10 mouse cellular contexts compared by ENCODE assay signal in genomic region chr16:43575066-43575465, GRCm38 (mm10).
DNase-seq lines count a peak whose midpoint lies in the region; ATAC-seq and TF ChIP-seq lines count a peak whose summit lies in the region.
"Had no signal": no experiment of that assay in that cellular context is flagged by ENCODE, and none has a peak within 500 bp of the region (broad histone marks: within the 10 kb centered on the region; RNA-seq: fewer than 3 reads in every experiment).

No protein-coding gene starts in this region.

- WGBS in forebrain, postnatal 0 days, result 37% methylated on average over 4 of the region's 4 CpGs
- WGBS in midbrain, embryonic 16.5 days, result 22% methylated on average over 4 of the region's 4 CpGs
- 50% methylated on average over 4 of the region's 4 CpGs for WGBS in liver, embryonic 11.5 days

- H3K27me3 ChIP-seq in forebrain, postnatal 0 days (ENCODE audit: insufficient read depth, low read length), result no peaks in the 10 kb centered on the region
- no peaks in the 10 kb centered on the region for H3K27me3 ChIP-seq in midbrain, embryonic 16.5 days (ENCODE audit: control insufficient read depth, insufficient read depth, low read depth, low read length)
- H3K27me3 ChIP-seq in liver, embryonic 11.5 days (replicated peaks; ENCODE audit: control insufficient read depth, insufficient read depth, low read length), result no peaks in the 10 kb centered on the region

- H3K4me1 ChIP-seq in forebrain, postnatal 0 days (ENCODE audit: insufficient read depth), result peaks cover 23% of the 10 kb centered on the region
- H3K4me1 ChIP-seq in midbrain, embryonic 16.5 days (ENCODE audit: control insufficient read depth, insufficient read depth, low read length), result peaks cover 23% of the 10 kb centered on the region
- H3K4me1 ChIP-seq in liver, embryonic 11.5 days (replicated peaks; ENCODE audit: control insufficient read depth, insufficient read depth, low read length), result peaks cover 8% of the 10 kb centered on the region; the same call in 1 of the 2 replicates

- TF ChIP-seq CTCF in forebrain, postnatal 0 days (IDR thresholded peaks at IDR 0.05; ENCODE audit: low read depth), result no peak

- no peak overlapping the region for H3K4me2 ChIP-seq in forebrain, postnatal 0 days (ENCODE audit: low read depth)
- no peak overlapping the region for H3K4me2 ChIP-seq in midbrain, embryonic 16.5 days (ENCODE audit: low read length)
- no peak overlapping the region for H3K4me2 ChIP-seq in liver, embryonic 11.5 days
- H3K4me2 ChIP-seq: limb, embryonic 13.5 days had no signal

- H3K36me3 ChIP-seq in forebrain, postnatal 0 days (ENCODE audit: insufficient read depth), result peaks cover 15% of the 10 kb centered on the region
- H3K36me3 ChIP-seq in midbrain, embryonic 16.5 days (ENCODE audit: control insufficient read depth, insufficient read depth, low read length), result peaks cover 7% of the 10 kb centered on the region
- H3K36me3 ChIP-seq in liver, embryonic 11.5 days (ENCODE audit: control insufficient read depth, insufficient read depth, low read length), result no peaks in the 10 kb centered on the region
- H3K36me3 ChIP-seq: limb, embryonic 13.5 days had no signal

- DNase-seq in embryo, embryonic 9.5 days (ENCODE audit: extremely low spot score), result peak; percentile 30
- DNase-seq in embryo, embryonic 10 days (ENCODE audit: low spot score), result no peak
- DNase-seq in lung, postnatal 10 days, result peak; percentile 76
- DNase-seq in lung, adult 18-20 months, result no peak
- DNase-seq in forebrain, postnatal 0 days, result peak; percentile 25
- no peak for DNase-seq in liver, embryonic 11.5 days (ENCODE audit: low spot score)
- DNase-seq: adrenal gland, adult 8-10 months had no signal

- no peak overlapping the region for H3K4me3 ChIP-seq in forebrain, postnatal 0 days (ENCODE audit: low read depth, low read length)
- H3K4me3 ChIP-seq in midbrain, embryonic 16.5 days (ENCODE audit: low read depth, low read length), result no peak overlapping the region
- no peak overlapping the region for H3K4me3 ChIP-seq in liver, embryonic 11.5 days (ENCODE audit: low read depth, low read length)
- H3K4me3 ChIP-seq: limb, embryonic 13.5 days had no signal

- H3K9me3 ChIP-seq in forebrain, postnatal 0 days (ENCODE audit: low read length), result no peaks in the 10 kb centered on the region
- H3K9me3 ChIP-seq in midbrain, embryonic 16.5 days (replicated peaks; ENCODE audit: control insufficient read depth, low read length, poor library complexity, severe bottlenecking), result no peaks in the 10 kb centered on the region
- no peaks in the 10 kb centered on the region for H3K9me3 ChIP-seq in liver, embryonic 11.5 days (ENCODE audit: control insufficient read depth, low read length)
- H3K9me3 ChIP-seq: limb, embryonic 13.5 days had no signal

- H3K9ac ChIP-seq in forebrain, postnatal 0 days, result no peak overlapping the region
- no peak overlapping the region for H3K9ac ChIP-seq in midbrain, embryonic 16.5 days (ENCODE audit: low read depth, low read length)
- H3K9ac ChIP-seq in liver, embryonic 11.5 days (ENCODE audit: low read depth, low read length), result no peak overlapping the region
- H3K9ac ChIP-seq: limb, embryonic 13.5 days had no signal

- no peak for ATAC-seq in forebrain, postnatal 0 days
- ATAC-seq in midbrain, embryonic 16.5 days, result peak; percentile 32; the same call in 1 of the 2 replicates
- no peak for ATAC-seq in erythroblast, adult 5-6 weeks (replicated peaks; ENCODE audit: low FRiP score, poor library complexity, severe bottlenecking)
- ATAC-seq in liver, embryonic 11.5 days (replicated peaks; ENCODE audit: low FRiP score), result no peak

- no peak overlapping the region; the same call in 1 of the 2 replicates for H3K27ac ChIP-seq in forebrain, postnatal 0 days (ENCODE audit: low read depth, low read length)
- H3K27ac ChIP-seq in midbrain, embryonic 16.5 days (ENCODE audit: low read length), result no peak overlapping the region
- no peak overlapping the region for H3K27ac ChIP-seq in liver, embryonic 11.5 days (ENCODE audit: low read depth, low read length)
- H3K27ac ChIP-seq: limb, embryonic 13.5 days had no signal

Comparison
In these comparisons a context has a peak if more than half of its experiments do, and no peak if none do; other contexts are left out.
1. DNase-seq: peak in embryo, embryonic 9.5 days (single experiment), lung, postnatal 10 days (single experiment) and forebrain, postnatal 0 days (single experiment); none in embryo, embryonic 10 days (single experiment), lung, adult 18-20 months (0 of 2) and liver, embryonic 11.5 days (single experiment).